Mouse (Mus musculus) small intestine, adult 2 months (tissue): Measurements from ENCODE around the gene Rpl36al.

Source experiments
- CTCF ChIP-seq: fragments of 200-500 bp; IDR thresholded peaks from 2 replicates; pipeline ENCODE4 v1.5.1; 2012; ENCODE audit warnings: low read depth, mild to moderate bottlenecking, control low read depth, inconsistent platforms, low read length, moderate library complexity, mixed read lengths; ENCODE audit not compliant: insufficient replicate concordance, insufficient read length; ENCODE audit errors: extremely low read depth
- POLR2A ChIP-seq: fragments of 200-500 bp; IDR thresholded peaks from 2 replicates; pipeline ENCODE4 v1.6.1; 2012; ENCODE audit warnings: low read depth, mild to moderate bottlenecking, control low read depth, inconsistent platforms, low read length, moderate library complexity

DNA sequence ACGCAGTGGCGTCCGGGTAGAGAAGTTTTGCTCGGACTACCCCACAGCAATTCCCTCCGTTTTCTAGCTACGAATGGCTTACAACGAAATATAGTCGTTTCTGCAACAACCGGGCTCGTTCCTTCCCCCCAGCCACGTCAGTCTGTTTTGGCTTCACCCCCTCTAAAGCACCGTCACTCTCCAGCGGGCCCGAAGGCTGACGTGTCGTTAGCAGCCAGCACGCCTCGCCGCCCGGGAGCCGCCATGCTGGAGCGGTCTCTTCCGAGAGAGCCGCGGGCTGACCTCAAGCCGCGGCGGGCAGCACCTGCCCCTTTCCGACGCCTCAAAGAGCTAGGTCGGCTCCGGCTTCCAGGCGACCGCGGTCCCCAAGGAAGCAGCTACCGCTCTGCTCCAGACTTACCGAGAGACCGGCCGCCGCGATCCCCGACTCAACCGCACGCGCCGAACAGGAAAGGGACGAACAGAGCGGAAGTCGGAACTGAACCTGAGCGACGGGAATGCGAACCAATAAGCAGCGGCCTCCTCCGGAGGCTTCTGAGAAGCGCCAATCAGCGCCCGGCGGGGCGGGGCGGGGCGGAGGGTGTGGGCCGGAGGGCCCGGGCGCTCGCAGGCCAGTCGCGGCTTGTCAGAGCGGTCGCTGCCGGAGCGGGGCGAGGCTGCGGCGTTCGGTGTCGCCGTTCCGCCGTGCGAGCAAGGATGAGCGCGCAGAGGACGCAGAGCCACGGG is at the start of gene Rpl36al, which contains the start of gene Mgat2:
- TF ChIP-seq CTCF (no peak), POLR2A (peak; percentile 99)
